Mouse (Mus musculus) 3134 (cell line): Measurements from ENCODE around the gene Cyp1a2.

ENCODE experiments used
- DNase-seq: peaks from one replicate; pipeline ENCODE4 v3.0.0-alpha.2; 2011; ENCODE audit warnings: low spot score; ENCODE audit not compliant: insufficient read length; ENCODE audit errors: extremely low read depth

The Cyp1a2 gene

GRCm38 (mm10) chr9:57681411-57681810, 2.1 kb downstream of the Cyp1a2 start:
- DNase-seq, result no peak

- no peak for DNase-seq
Observed at GRCm38 (mm10) chr9:57671500-57671899, 12.0 kb downstream of the Cyp1a2 start.

GRCm38 (mm10) chr9:57671037-57671436, 12.5 kb downstream of the Cyp1a2 start:
- no peak for DNase-seq

- DNase-seq, result no peak
Observed at GRCm38 (mm10) chr9:57669566-57669965, 13.9 kb downstream of the Cyp1a2 start.

GRCm38 (mm10) chr9:57668277-57668676, 15.2 kb downstream of the Cyp1a2 start:
- DNase-seq, result no peak

GRCm38 (mm10) chr9:57667817-57668216, 15.7 kb downstream of the Cyp1a2 start:
- DNase-seq, result no peak

GRCm38 (mm10) chr9:57667136-57667535, 16.4 kb downstream of the Cyp1a2 start:
- no peak for DNase-seq

GRCm38 (mm10) chr9:57666536-57666935, 17.0 kb downstream of the Cyp1a2 start:
- no peak for DNase-seq

- DNase-seq, result no peak
Observed at GRCm38 (mm10) chr9:57664616-57665015, 18.9 kb downstream of the Cyp1a2 start.

GRCm38 (mm10) chr9:57661552-57661951, 22.0 kb downstream of the Cyp1a2 start:
- DNase-seq, result no peak

- DNase-seq, result no peak
Observed at GRCm38 (mm10) chr9:57660501-57660900, 23.0 kb downstream of the Cyp1a2 start.

- peak; percentile 35 for DNase-seq
Observed at GRCm38 (mm10) chr9:57659774-57660173, 23.7 kb downstream of the Cyp1a2 start.

- no peak for DNase-seq
Observed at GRCm38 (mm10) chr9:57658970-57659369, 24.5 kb downstream of the Cyp1a2 start.

GRCm38 (mm10) chr9:57657843-57658242, 25.7 kb downstream of the Cyp1a2 start:
- no peak for DNase-seq

GRCm38 (mm10) chr9:57656631-57657350, 26.7 kb downstream of the Cyp1a2 start:
- DNase-seq, result peak; percentile 13

GRCm38 (mm10) chr9:57655749-57656148, 27.8 kb downstream of the Cyp1a2 start:
- peak; percentile 62 for DNase-seq

GRCm38 (mm10) chr9:57654966-57655365, 28.5 kb downstream of the Cyp1a2 start:
- no peak for DNase-seq

- DNase-seq, result no peak
Observed at GRCm38 (mm10) chr9:57653283-57653682, 30.2 kb downstream of the Cyp1a2 start, which contains the start of gene Csk. TSS of gene Csk (minus strand) at chr9:57653631.

GRCm38 (mm10) chr9:57652855-57653254, 30.6 kb downstream of the Cyp1a2 start:
- no peak for DNase-seq

- DNase-seq, result no peak
Observed at GRCm38 (mm10) chr9:57652351-57652750, 31.2 kb downstream of the Cyp1a2 start.

- DNase-seq, result no peak
Observed at GRCm38 (mm10) chr9:57650786-57651311, 32.7 kb downstream of the Cyp1a2 start.

- DNase-seq, result no peak
Observed at GRCm38 (mm10) chr9:57650130-57650785, 33.2 kb downstream of the Cyp1a2 start.
